10 mouse cellular contexts compared by ENCODE assay signal in the genomic region with DNA sequence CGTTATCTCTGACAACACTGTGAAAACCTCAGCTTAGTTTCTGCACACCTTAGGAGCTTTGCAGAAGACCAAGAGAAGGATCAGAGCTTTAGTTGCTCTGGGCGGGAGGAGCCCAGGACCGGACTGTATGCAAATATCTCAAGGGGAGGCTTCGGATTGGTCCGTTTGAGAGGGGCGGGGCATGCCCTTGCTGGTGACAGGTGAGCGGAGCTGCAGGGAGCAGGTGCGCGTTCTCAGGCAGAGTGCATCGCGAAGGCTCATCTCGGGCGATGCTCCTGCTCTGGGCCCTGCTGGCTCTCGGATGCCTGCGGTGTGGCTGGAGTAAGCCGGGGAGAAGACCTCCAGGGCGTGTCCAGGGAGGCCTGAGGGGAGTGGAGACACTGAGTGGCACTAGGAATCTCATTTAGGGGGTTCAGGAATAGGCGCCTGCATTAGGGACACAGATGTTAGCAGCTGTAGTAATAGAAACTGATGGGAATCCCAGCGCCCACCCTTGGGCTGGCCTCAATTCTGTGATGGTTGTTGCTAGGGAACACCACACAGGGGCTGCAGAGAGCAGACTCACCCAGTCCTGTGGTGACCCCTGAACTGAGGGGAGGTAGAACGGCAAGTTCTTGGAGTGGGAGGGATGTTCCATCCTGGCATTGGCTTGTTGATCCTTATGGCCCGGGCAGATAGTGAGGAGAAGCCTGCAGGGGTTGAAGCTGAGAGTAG. TPM values are rescaled to one million over a fixed set of nuclear protein-coding genes. Genes with fewer than 3 reads are reported as not detected.
A peak's percentile ranks its signal among the peaks of the same experiment; 100 is the strongest.
DNase-seq lines count a peak whose midpoint lies in the region; ATAC-seq and TF ChIP-seq lines count a peak whose summit lies in the region.
"Had no signal": no experiment of that assay in that cellular context is flagged by ENCODE, and none has a peak within 500 bp of the region (broad histone marks: within the 10 kb centered on the region; RNA-seq: fewer than 3 reads in every experiment).

A gene (plus strand): TSS at position 191 of the 714 bp plus-strand sequence.

- peaks cover 30% of the 10 kb centered on the region for H3K4me1 ChIP-seq in heart, embryonic 10.5 days
- H3K4me1 ChIP-seq in forebrain, embryonic 13.5 days, result peaks cover 7% of the 10 kb centered on the region
- peaks cover 7% of the 10 kb centered on the region; the same call in 1 of the 2 replicates for H3K4me1 ChIP-seq in kidney, postnatal 0 days (replicated peaks; ENCODE audit: insufficient read depth, low read length)
- peaks cover 10% of the 10 kb centered on the region; the same call in 1 of the 2 replicates for H3K4me1 ChIP-seq in midbrain, embryonic 12.5 days

- no peak for ATAC-seq in forebrain, embryonic 13.5 days
- peak; percentile 57; the same call in 1 of the 2 replicates for ATAC-seq in kidney, postnatal 0 days (replicated peaks; ENCODE audit: low FRiP score, low read depth)
- ATAC-seq in midbrain, embryonic 12.5 days (ENCODE audit: low FRiP score, low read depth), result no peak

- H3K27me3 ChIP-seq in heart, embryonic 10.5 days (ENCODE audit: insufficient read depth, poor library complexity, severe bottlenecking), result peaks cover 50% of the 10 kb centered on the region
- H3K27me3 ChIP-seq in forebrain, embryonic 13.5 days, result peaks cover 17% of the 10 kb centered on the region
- H3K27me3 ChIP-seq in kidney, postnatal 0 days (ENCODE audit: insufficient read depth, low read length), result no peaks in the 10 kb centered on the region
- peaks cover 25% of the 10 kb centered on the region for H3K27me3 ChIP-seq in midbrain, embryonic 12.5 days

- intact Hi-C loops in heart, postnatal 10 days (cut with DNase I), result no loop called here
- intact Hi-C loops in left cerebral cortex, postnatal 14 days (cut with DNase I), result no loop called here

- no peak within 1 kb of the TSS for H3K9ac ChIP-seq in forebrain, embryonic 13.5 days
- H3K9ac ChIP-seq in kidney, postnatal 0 days (ENCODE audit: low read depth, low read length), result no peak within 1 kb of the TSS
- H3K9ac ChIP-seq in midbrain, embryonic 12.5 days (replicated peaks), result no peak within 1 kb of the TSS

- H3K36me3 ChIP-seq in heart, embryonic 10.5 days, result no peaks in the 10 kb centered on the region
- no peaks in the 10 kb centered on the region for H3K36me3 ChIP-seq in forebrain, embryonic 13.5 days (ENCODE audit: poor library complexity, severe bottlenecking)
- no peaks in the 10 kb centered on the region for H3K36me3 ChIP-seq in kidney, postnatal 0 days (ENCODE audit: insufficient read depth, low read length)
- H3K36me3 ChIP-seq in midbrain, embryonic 12.5 days, result no peaks in the 10 kb centered on the region
- H3K36me3 ChIP-seq: G1E had no signal

- 10% methylated on average over 21 of the region's 21 CpGs for WGBS in heart, embryonic 10.5 days
- 8% methylated on average over 21 of the region's 21 CpGs for WGBS in forebrain, embryonic 13.5 days
- WGBS in kidney, postnatal 0 days, result 7% methylated on average over 21 of the region's 21 CpGs
- 8% methylated on average over 21 of the region's 21 CpGs for WGBS in midbrain, embryonic 12.5 days

- peak within 1 kb of the TSS; percentile 19 for H3K4me3 ChIP-seq in heart, embryonic 10.5 days
- peak within 1 kb of the TSS; percentile 9; the same call in 1 of the 2 replicates for H3K4me3 ChIP-seq in forebrain, embryonic 13.5 days
- no peak within 1 kb of the TSS for H3K4me3 ChIP-seq in kidney, postnatal 0 days (replicated peaks; ENCODE audit: low read depth, low read length)
- H3K4me3 ChIP-seq in midbrain, embryonic 12.5 days, result 0 out of 2 replicates have a peak within 1 kb of the TSS, but pooled peaks have one; percentile 9
- H3K4me3 ChIP-seq: erythroblast, embryonic 14.5 days had no signal

- peak within 1 kb of the TSS; percentile 17; the same call in 1 of the 2 replicates for H3K27ac ChIP-seq in heart, embryonic 10.5 days
- H3K27ac ChIP-seq in forebrain, embryonic 13.5 days, result no peak within 1 kb of the TSS
- H3K27ac ChIP-seq in kidney, postnatal 0 days, result no peak within 1 kb of the TSS
- no peak within 1 kb of the TSS for H3K27ac ChIP-seq in midbrain, embryonic 12.5 days (replicated peaks)

- DNase-seq in heart, embryonic 10.5 days (ENCODE audit: low spot score), result no peak
- no peak for DNase-seq in heart, postnatal 10 days
- DNase-seq in kidney, postnatal 0 days (ENCODE audit: low spot score), result peak; percentile 32
- no peak for DNase-seq in spleen, adult 18-20 months
- no peak for DNase-seq in adipocyte (ENCODE audit: low spot score)
- DNase-seq in left cerebral cortex, postnatal 14 days (ENCODE audit: low spot score in 2 of 2), result no peak

- TF ChIP-seq CTCF in kidney, postnatal 0 days (IDR thresholded peaks at IDR 0.05; ENCODE audit: low read depth), result no peak

- no peaks in the 10 kb centered on the region for H3K9me3 ChIP-seq in heart, embryonic 10.5 days
- H3K9me3 ChIP-seq in forebrain, embryonic 13.5 days (replicated peaks), result no peaks in the 10 kb centered on the region
- no peaks in the 10 kb centered on the region for H3K9me3 ChIP-seq in kidney, postnatal 0 days (replicated peaks; ENCODE audit: low read length)
- H3K9me3 ChIP-seq in midbrain, embryonic 12.5 days, result no peaks in the 10 kb centered on the region
- H3K9me3 ChIP-seq: G1E had no signal

- H3K4me2 ChIP-seq in forebrain, embryonic 13.5 days, result peak within 1 kb of the TSS; percentile 45
- H3K4me2 ChIP-seq in kidney, postnatal 0 days (ENCODE audit: low read length), result no peak within 1 kb of the TSS
- H3K4me2 ChIP-seq in midbrain, embryonic 12.5 days (replicated peaks), result peak within 1 kb of the TSS; percentile 30

RNA-seq across cellular contexts. Expression of the gene that starts here (rescaled TPM):
- 0.24 TPM in 1 of 2 replicates, not detected in the other for polyA plus RNA-seq in heart, embryonic 10.5 days (2016; fragmentation: Nextera tagmentation; extraction: Ambion mirVana)
- not detected for total RNA-seq in heart, postnatal 10 days (2021)
- polyA plus RNA-seq in forebrain, embryonic 13.5 days (2015; fragmentation: Nextera tagmentation; extraction: Ambion mirVana), result 0.15 and 0.59 TPM in 2 replicates
- polyA plus RNA-seq in kidney, postnatal 0 days (2015; fragmentation: Nextera tagmentation; extraction: Ambion mirVana), result 73.7 and 104 TPM in 2 replicates
- polyA plus RNA-seq in midbrain, embryonic 12.5 days (2016; fragmentation: Nextera tagmentation; extraction: Ambion mirVana), result 0.33 and 0.50 TPM in 2 replicates
- not detected for total RNA-seq in left cerebral cortex, postnatal 14 days (2021)
- total RNA-seq: G1E had no signal
- polyA plus RNA-seq: erythroblast, embryonic 14.5 days; G1E had no signal

Comparison
In these comparisons a context has a peak if more than half of its experiments do, and no peak if none do; other contexts are left out.
1. RNA of the gene that starts here (polyA plus RNA-seq): 73.7 to 104 TPM in kidney, postnatal 0 days; 0.33 to 0.50 TPM in midbrain, embryonic 12.5 days, 0.24 TPM in heart, embryonic 10.5 days and 0.15 to 0.59 TPM in forebrain, embryonic 13.5 days; every median in the first group is over 10 times any median in the second.